Mouse (Mus musculus) hindlimb bud, embryonic 11.5 days (tissue): ENCODE results near the gene Zmynd8.

ENCODE experiments used
- DNase-seq: peaks from one replicate; pipeline ENCODE4 v3.0.0-alpha.2; 2012; ENCODE audit warnings: low read depth, low spot score; ENCODE audit errors: extremely low spot score

Gene Zmynd8

DNA sequence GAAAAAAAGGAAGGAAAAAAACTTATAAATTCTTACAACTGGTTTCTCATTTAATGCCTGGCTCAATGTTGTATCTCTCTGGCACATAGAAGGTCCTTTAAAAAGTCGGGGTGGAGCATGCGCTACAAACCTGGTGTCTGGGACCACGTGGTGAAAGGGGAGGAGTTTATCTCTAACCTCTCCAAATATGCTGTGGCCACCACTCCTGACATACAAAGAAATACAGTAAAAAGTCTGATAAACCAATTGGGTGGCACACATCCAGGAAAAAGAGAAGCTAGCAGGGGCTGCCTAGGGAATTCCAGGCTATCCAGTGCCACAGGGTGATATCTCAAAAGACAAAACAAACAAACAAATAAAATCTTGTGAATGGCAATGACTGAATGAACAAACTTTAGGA is 1.1 kb upstream of the Zmynd8 start:
- no peak for DNase-seq

DNA sequence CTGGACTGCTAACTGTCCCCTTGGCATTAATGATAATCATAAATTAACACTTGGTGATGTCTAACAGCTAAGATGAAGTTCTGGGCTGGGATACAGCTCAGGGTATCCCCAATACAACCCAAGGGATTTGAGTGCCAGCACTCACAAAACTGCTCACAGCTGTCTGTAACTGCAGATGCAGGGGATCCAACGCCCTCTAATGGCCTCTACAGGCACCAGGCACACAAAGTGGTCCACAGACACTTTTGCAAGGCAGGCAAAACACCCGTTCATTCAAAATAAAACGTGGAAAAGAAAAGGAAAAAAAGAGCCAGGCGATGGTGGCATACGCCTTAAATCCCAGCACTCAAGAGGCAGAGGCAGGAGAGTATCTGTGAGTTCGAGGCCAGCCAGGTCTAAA is 658 bp upstream of the Zmynd8 start:
- DNase-seq = no peak

DNA sequence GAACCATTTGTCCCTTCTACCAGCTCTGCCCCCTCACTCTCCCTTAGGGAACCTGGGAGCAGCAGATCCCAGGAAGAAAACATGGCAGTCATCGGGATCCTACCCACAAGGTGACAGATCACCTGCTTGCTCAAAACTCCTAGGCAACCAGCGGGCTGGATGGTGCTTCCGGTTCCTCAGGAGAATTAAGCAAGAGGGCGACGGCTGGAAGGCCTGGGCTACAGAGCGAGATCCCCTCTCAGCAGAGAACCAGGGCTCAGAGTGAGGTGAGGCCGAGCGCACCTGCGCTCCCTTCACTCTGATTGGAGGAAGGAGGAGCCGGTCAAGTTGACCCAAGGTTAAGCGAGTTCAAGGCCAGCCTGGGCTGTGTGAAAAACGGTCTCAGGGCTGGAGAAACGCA is 2.6 kb downstream of the Zmynd8 start:
- DNase-seq = no peak

DNA sequence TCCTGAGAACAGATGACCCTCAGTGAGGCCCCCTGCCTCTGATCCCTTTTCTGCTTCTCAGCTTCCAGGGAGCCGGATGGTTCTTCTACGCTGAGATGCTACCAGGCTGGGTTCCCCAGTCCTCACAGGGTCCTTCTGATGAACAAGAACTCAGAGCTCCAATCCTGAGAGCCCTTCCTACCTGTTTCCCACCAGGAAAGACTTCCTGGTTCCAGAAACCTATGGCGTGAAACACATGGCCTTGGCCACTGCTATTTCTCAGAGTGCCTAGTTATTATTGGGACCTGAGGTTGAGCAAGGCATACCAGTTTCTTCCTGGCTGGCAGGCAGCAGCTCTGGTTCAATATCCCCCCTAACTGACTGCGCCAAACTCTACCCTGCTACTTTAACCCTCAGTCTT is 3.1 kb downstream of the Zmynd8 start:
- DNase-seq = no peak

DNA sequence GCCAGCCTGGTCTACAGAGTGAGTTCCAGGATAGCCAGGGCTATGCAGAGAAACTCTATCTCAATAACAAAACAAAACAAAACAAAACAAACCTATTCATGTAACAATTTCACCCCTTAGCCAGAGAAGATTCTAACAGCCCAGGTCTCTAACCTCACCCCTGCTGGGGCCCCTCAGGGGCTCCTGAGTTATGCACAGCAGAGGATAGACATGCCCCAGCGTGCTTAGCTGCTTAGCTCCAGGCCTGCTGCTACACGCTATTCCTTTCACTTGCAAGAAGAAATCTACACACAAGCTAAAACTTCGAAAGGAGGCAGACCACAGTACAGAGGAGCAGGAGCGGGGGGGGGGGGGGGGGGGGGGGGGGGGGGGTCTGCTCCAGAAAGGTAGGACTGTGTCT is 4.3 kb downstream of the Zmynd8 start:
- no peak for DNase-seq

DNA sequence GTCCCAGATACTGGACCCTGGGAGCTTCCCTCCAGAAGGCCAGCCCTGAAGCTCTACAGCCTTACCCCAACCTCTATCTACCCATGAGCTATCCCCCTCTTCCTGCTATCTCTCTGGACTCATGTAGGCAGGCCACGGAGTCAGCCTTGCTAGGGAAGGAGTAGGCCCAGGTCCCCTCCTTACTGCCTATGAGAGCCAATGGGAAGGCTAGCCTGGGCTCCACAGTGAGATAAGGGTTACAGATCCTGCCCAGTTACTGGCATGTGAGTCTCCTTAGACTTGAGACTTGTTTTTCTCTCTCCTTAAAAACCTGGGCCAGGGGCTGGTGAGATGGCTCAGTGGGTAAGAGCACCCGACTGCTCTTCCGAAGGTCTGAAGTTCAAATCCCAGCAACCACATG is 5.6 kb downstream of the Zmynd8 start:
- DNase-seq = no peak

DNA sequence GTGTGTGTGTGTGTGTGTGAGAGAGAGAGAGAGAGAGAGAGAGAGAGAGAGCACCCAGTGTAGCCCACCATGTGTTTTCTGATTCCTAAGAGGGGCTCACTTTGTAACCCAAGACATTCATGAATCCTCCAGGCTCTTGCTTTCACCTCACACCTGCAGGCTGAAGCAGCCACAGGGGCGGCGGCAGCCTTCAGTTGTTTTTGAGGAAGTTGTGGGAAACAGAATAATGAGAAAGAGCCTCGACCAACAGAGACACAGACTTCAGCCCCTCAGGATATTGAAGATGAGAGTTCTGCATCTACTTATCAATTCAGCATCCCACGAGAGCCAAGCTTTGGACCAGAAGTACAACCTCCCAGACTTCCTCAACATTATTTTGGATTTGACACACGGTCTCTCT is 6.2 kb downstream of the Zmynd8 start:
- no peak for DNase-seq

DNA sequence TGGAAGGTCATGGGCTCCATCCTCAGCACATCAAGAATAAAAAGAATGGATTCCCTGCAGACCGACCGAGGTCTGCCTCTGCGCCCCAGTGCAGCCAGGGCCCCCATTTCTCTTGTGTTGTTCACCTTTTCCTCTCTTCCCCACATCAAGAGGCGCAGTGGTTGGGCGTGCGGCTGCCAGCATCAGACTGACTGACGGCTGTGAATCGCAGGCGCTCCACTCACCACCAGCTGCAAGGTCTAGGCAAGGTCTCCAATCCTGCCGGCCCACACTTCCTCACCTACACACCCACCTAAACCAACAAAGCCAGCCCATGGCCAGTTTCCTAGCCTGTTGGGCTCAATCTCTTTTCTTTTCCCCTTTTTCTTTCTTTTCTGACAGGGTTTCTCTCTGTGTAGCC is 8.4 kb downstream of the Zmynd8 start:
- no peak for DNase-seq

DNA sequence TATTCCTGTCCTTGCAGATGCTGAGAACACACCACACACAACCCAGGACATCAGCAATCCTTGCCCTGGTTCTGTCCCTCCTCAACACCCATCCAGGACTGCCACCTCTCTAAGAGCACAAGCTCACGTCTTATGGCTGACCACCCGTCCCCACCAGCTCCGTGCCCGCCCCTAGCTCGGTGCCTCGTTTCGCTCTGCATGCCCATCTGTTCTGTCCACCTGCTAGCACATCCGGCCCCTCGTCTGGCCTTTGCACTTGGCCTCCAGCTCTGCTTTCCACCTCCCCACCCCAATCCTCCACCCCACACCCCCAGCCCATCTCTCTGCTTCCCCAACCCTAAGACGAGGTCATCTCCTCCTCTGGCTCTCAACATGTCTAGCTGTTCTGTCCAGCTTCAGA is 8.9 kb downstream of the Zmynd8 start:
- no peak for DNase-seq

DNA sequence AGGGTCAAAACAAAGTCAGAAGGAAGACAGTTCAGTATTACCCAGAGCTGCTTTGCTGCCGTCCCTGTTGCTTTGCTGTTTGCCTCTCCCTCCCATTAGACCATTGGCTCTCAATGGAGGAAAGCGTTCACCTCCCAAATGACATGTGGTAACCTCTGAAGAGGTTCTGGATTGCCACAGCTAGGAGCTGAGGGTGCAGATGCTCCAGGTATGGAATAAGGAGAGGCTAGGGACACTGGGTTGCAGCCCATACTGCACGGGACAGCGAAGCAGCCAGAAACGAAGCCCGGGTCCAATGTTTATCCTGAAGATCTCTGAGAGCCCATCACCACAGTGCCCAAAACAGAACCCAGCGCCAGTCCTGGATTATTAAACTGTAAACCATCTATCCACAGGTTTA is 9.6 kb downstream of the Zmynd8 start:
- DNase-seq = no peak

DNA sequence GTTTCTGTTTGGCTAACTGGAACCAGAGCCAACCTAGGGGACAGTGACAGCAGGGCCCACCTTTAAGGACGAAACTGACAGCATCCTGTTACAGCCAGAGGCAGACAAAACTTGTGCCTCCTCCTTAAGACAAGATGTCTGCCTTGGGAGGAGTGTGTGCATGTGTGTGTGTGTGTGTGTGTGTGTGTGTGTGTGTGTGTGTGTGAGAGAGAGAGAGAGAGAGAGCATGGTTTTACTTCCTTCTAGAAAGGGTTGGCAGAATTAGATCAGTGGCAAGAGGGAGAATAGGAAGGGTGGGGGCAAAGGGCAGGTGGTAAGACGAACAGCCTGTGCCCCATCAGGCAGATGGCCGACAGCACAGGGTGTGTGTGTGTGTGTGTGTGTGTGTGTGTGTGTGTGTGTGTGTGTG is 10.0 kb downstream of the Zmynd8 start:
- DNase-seq = no peak

GRCm38 (mm10) chr2:165888396-165888795 is 10.4 kb downstream of the Zmynd8 start:
- DNase-seq = no peak

DNA sequence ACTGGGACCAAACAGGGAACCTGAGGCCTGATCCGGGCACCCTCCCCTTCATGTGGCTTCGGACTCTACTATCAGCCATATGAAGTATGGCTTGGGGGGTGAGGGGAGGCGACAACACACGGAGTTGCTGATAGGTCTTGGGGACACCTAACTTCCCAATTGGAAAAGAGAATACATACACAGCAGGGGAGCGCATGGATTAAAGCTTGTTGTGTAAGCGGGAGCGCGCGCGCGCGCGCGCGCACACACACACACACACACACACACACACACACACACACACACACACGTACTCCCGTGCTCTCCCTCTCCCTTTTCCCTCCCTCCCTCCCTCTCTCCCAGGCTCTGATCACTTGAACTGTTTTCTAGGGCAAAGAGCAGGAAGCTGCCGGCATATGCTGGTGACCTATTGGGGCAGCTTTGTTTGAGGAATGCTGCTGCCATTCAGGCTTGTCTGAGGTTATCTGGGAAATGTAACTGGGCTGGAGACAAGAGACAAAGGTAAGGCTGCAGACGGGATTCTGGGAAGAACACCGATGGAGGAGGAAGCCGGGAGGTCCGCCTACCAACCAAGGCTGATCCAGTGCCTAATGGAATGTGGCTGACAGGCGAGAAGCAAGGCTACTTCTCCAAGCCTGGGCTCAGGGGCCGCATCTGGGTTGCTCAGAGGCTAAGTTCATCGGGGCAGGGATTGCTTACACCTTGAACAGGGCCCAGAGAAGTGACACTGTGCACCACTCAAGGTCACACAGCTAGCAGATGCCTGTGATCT is 11.8 kb downstream of the Zmynd8 start:
- DNase-seq = no peak

DNA sequence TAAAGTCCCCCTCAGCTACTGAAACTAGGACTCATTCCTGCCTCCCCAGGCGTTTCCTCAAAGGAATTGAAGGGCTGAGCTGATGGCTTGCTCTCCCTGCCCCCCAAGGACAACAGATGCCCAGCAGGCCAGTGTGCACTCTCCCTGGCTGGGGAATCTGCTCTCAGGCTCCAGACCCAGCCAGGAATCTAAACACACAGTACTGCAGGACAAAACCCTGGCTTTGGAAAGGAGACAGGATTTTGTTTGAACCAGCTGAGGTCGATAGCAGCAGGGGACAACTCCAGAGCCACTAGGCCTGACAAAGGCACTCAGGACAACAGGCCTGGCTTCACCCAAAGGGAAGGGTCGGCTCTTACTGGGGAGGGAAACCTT is 12.3 kb downstream of the Zmynd8 start:
- no peak for DNase-seq

- DNase-seq = no peak
These were observed 12.9 kb downstream of the Zmynd8 start for GRCm38 (mm10) chr2:165885951-165886320.

- DNase-seq = no peak
These were observed 13.4 kb downstream of the Zmynd8 start for GRCm38 (mm10) chr2:165885225-165885950.

GRCm38 (mm10) chr2:165884577-165885224 is 14.1 kb downstream of the Zmynd8 start:
- DNase-seq = peak; percentile 88

GRCm38 (mm10) chr2:165883846-165884576 is 14.8 kb downstream of the Zmynd8 start:
- DNase-seq = no peak

- no peak for DNase-seq
These were observed 15.8 kb downstream of the Zmynd8 start for GRCm38 (mm10) chr2:165883006-165883405.

GRCm38 (mm10) chr2:165881585-165882431 is 17.0 kb downstream of the Zmynd8 start:
- no peak for DNase-seq

DNA sequence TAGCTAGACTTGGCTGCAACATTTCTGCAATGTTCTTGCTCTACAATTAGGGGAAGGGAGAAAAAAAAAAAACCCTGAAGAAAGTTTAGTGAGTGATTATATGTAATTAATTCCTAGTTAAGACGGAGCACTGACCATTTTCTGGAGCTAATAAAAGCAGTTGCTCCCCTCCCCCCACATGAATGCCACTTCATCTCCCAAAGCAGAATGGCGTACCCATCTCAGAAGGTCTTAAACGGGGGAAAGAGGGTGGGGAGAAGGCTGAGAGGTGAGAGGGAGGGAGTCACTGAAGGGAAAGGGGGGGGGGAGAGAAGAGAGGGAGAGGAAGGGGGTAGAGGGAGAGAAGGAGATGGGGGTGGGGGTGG is 17.6 kb downstream of the Zmynd8 start:
- no peak for DNase-seq
